Mouse (Mus musculus): ENCODE data around the gene Mocs1.

Mocs1 gene

DNA sequence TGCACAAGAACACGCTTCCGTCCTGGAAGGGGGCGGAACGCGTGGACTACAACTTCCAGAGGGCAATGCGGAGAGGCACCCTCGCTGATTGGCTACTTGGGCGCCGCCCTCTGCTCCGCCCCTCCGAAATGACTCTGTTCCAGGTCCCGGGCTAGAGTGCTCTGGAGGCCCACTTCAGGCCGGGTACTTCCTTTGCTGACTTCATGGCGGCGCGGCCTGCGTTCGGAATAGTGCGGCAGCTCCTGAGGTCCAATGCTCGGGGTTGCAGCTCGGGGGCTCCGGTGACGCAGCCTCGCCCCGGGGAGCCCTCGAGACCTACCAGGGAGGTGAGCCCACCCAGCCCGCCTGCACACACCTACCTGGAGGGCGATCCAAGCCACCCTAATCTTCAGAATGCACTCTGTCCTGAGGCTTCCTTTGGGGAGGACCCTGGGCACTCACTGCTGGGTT lies at the start of gene Mocs1:
Gene Mocs1, plus strand, starts transcription at position 124 of the 450 bp plus-strand sequence.
- DNase-seq (ENCODE audit: low spot score in 2 of 2), result peak; percentile 91 to 95

DNA sequence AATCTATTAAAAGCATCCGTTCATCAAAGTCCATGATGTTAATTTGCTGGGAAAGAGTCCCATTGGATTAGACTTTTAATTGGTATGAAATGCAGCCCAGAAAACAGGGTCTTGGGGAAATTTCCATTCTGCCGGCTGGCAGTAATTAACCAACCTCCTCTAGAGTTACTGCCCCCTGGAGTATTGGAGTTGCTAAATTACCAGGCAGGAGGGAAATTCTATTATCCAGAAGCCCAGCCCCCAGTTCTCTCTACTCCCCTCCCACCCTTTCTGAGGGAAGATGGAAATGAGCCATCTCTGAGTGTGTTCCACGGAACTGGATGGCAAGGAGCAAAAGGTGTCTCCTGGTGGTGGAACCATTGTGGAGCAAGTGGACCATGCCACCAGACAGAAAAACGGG lies 48.5 kb upstream of the Mocs1 start:
- DNase-seq (ENCODE audit: low spot score in 2 of 2), result no peak

DNA sequence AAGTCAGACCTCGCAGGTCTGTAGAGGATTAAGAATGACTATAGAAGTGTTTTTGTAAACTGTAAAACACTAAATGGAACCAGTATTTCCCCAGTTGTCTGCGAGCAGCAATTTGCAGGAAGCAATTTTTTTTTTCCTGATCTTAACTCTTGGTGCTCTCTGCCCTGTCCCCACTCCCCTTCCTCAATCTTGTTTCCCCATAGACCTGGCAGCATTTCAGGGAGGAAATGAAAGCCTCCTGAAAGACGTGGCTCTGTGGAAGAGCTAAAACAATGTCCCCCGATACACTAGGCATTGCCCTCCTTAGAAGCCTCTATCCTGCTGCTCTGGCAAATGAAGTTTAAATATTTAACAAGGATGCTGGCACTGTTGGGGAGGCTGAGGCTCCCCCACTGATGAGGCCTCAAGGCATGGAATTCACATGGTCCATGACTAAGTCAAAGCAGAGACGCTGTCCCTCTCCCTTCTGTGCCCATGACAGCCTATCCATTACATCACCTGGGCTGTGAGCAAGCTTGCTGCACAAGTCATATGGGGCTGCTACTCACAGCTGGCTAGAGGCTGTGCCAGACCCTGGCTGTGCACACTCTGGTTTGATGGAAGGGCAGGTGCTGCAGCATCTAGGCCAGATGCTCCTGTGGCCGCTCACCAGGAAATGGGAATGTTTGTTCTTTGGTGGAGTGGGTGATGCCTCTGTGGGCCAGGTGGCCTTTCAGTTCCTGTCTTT lies 43.8 kb upstream of the Mocs1 start:
- DNase-seq (ENCODE audit: low spot score in 2 of 2), result no peak

DNA sequence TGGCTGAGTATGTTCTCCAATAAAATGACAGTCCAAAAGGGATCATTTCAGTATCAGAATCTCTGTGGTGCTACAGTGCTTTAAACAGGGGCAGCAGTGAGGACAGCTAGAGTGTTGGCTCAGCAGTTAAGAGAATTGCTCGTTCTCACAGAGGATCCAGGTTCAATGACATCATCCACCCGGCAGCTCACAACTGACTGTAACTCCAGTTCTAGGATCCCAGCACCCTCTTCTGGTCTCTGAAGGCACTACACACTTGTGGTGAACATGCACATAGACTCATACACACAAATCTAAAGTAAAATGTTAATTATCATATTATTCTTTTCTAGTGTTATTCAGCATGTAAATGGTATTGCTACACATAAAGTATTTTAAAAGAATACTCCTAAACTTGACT lies 40.4 kb upstream of the Mocs1 start:
- no peak for DNase-seq (ENCODE audit: low spot score in 2 of 2)

DNA sequence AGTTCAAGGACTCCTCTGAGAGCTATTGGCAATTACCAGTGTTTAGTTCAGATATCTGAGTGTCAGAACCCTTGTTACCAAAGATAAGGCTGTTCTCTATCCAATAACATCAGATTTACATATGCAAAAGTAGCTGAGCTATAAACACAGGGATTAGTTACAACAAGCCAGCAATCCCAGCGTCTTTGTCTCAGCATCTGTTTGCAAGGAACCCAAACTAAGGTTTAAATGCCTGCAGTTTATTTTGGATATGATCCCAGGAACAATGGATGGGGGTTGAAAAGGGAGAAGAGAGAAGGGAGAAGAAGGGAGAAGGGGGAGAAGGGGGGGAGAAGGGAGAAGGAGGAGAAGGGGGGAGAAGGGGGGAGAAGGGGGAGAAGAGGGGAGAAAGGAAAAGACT lies 35.4 kb upstream of the Mocs1 start:
- DNase-seq (ENCODE audit: low spot score in 2 of 2), result no peak

DNA sequence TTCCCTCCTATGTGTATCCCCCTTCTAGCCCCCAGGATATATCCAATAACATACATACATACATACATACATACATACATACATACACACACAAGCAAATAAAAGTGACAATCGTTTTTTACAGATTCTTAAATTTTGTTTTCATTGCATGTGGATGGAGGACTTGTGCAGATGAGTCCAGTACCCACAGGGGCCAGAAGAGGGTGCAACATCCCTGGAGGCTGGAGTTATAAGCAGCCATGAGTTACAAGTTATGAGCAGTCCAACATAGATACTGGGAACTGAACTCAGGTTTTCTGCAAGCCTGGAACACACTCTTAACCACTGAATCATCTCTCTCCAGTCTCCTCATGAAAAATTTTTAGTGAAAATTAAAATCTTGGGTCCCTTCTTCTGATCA lies 33.3 kb upstream of the Mocs1 start:
- no peak for DNase-seq (ENCODE audit: low spot score in 2 of 2)

DNA sequence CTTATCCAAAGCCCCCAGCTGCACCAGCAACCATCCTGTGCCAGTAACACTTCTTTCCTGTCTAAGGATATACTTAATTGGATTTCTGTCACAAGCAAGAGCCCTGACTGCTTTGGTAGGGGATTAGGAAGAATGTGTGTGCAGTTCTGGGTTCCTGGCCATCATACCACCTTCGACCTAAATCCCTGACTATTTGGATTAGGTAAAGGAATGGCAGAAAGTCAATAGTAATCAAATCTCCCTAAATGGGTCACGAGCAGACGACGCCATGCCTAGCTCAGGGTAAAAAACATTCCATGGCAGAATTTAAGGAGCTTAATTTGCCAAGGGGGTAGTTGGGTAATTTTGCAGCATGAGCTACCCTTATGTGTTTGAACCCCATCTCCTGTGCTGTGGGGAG lies 28.6 kb upstream of the Mocs1 start:
- no peak for DNase-seq (ENCODE audit: low spot score in 2 of 2)

DNA sequence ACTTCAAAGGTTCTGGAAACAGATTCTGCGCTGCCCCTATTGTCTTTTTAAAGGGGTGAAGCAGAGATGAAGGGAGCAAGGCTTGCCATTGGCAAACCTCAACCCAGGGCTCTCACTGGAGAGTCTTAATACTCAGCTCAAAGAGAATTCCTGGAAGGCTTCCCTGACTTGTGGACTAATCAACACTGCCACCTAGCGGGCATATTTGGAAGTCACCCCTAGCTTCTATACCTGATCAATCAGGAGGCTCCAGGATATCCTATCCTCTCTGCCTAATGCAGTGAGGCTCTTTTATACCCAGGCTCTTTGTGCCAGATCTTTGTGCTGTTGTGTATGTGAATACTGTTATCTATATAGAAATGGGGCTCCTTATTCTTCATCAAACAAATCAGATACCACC lies 28.0 kb upstream of the Mocs1 start:
- DNase-seq (ENCODE audit: low spot score in 2 of 2), result peak; percentile 28 to 77

DNA sequence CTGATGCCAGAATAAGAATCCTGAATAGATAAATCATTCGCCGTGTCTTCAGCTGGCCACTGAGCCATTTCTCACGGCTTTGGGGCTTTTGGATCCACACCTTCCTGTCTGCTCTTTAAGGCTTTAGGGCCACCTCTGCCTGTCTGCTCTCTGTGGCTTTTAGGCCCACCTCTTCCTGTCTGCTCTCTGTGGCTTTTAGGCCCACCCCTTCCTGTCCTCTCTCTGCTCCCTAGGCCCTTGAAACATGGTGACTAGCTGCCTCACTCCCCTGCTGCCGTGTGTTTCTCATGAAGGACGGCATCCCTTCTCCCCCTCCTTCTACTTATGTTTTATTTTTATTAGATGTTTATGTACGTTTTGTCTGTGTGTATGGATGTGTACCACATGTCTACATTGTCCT lies 25.0 kb upstream of the Mocs1 start:
- DNase-seq (ENCODE audit: low spot score in 2 of 2), result no peak

DNA sequence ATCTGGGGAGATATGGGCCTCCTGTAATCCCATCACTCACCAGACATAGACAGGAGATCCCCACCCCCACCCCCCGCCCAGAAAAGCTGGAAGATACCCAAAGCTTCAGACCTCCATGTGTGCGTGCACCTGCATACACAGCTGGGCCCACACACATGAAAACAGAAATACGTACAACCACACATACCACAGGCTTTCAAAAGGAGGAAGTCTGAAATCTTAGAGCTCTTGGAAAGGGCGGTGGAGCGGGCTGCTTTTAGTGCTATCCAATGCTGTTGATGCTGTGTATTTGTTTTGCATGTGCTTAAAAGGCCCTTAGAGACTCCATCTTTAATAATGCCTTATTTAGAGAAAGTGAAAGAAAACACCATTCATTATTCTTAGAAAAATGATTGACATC lies 22.2 kb upstream of the Mocs1 start:
- DNase-seq (ENCODE audit: low spot score in 2 of 2), result no peak

DNA sequence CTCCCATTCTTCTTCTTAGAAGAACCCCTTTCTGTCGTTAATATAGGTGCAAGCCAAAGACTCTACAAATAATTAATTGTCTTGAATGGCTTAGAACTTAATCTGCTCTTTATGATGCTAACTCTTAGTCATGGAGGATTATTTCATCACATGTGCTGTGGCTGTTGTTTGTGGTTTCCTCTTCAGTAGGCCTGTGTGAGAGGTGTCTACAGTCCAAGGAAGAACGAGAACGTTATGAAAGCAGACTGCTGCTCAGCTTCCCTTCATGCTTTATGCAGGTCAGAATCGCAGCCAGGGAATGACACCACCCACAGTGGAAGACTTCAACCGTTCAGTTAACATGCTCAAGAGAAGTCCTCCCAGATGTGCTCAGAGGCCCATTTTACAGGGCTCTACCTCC lies 15.2 kb upstream of the Mocs1 start:
- DNase-seq (ENCODE audit: low spot score in 2 of 2), result no peak

DNA sequence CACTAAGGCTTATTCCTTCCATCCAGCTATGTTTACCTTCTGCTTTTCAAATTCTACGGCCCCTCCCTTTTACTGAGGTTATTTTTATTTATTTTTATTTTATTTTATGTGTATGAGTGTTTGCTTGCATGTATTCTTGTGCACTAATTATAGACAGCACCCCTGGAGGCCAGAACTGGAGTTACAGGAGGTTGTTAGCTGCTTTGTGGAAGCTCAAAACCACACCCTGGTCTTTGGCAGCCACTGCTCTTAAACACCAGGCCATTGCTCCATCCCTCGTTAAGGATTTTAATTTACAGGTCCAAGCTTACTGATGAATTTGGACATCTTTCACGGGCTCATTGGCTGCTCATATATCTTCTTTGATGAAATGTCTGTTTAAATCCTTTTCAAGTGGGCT lies 14.6 kb upstream of the Mocs1 start:
- DNase-seq (ENCODE audit: low spot score in 2 of 2), result peak in 1 of 2 experiments; percentile 43

DNA sequence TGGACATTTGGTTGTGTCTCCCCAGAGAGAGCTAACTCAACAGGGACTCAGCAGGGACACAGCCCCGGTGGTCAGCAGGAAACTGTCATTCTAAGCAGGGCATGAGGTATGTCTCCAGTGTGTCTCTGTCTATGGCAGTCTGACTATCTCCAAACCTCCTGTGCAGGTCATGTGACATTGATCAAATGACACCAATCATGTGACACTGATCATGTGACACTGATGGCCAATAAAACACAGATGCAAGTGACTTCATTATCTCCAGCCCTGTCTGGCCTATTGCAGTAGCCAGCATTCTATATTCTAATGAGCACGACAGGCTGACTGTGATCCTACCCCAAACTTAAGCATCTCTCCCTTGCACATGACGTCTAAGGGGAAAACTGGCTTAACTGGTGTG lies 11.9 kb upstream of the Mocs1 start:
- peak in 1 of 2 experiments; percentile 9 for DNase-seq (ENCODE audit: low spot score in 2 of 2)

DNA sequence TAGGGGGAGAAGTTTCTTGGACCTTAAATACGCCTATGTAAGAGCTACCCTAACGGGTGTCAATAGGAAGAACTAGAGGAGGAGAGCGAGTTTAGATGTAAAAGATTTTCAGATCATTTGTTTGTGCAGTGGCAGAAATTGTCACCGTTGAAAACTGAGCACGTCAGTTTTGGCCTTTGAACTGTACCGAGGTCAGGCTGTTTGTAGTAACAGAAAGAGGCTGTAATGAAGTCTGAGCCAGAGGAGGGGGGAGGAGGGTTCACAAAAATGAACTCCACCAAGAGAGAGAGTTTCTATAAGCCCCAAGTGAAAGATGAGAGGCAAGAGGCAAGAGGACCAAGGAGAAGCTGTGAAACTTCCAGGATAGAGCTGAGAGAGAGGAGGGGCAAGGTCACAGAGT lies 8.3 kb upstream of the Mocs1 start:
- DNase-seq (ENCODE audit: low spot score in 2 of 2), result no peak

DNA sequence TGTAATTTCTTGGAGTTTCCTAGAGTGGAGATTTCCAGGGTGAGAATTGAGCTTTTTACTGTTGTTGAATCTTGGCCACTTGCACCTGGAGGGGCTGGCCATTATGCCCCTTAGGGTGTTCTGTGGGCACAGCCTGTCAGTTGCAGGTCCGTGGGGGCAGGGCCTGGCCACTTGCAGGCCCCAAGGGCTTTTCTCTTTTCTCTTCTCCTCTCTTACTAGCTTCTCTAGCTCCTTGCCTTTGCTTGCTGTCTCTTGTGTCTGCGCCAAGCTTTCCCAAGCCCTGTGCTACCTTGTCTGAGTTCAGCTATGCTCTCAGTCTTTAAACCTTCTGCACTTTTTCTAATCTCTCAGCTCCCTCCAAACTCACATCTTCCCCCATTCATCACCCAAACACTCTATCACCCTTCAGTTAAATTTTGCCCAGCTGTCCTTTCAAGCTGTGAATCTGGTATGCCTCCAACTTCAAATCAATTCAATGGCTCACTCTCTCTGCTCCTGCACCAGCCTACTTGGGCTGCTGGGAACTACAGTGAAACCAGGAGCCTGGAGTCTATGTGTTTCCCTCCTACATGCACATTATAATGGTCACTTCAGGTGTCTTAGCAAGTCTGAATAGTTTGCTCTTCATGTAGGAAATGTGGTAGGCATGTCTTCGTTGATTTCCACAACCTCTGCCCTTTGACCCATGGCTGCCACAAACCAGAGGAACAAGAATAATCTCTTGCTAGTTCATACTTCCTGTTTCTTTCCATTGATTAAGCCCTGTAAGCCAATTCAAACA lies 5.7 kb upstream of the Mocs1 start:
- DNase-seq (ENCODE audit: low spot score in 2 of 2), result peak; percentile 13 to 44

DNA sequence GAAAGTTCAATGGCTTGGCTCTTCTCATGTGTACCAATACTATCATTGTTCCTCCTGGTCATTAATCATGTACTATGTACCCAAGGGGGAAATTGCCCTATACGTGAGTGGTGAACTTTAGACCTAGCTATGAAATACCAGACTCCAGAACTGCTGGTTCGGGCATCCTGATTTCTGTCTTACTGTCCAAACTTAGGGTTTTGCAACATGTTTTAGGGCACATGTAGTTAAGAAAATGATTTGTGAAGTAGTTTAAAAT lies 5.2 kb upstream of the Mocs1 start:
- no peak for DNase-seq (ENCODE audit: low spot score in 2 of 2)

DNA sequence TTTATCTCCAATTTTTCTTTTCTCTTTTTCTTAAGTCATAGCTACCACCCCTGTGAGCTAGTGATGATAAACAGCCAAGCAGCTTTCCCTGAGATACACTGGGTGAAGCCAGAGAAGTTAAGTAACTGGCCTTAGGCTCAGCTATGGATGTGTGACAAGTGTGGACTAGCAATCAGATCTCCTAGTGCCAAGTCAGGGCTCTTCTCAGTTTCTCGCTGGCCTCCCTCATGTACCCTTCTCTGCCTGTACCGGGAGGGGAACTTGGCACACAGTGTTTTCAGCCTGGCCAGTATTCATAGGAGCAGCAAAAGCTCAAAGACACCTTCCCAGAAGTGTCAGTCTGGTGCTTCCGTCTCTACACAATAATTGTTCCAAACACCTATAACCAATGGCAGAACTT lies 4.3 kb upstream of the Mocs1 start:
- DNase-seq (ENCODE audit: low spot score in 2 of 2), result peak; percentile 14 to 44

DNA sequence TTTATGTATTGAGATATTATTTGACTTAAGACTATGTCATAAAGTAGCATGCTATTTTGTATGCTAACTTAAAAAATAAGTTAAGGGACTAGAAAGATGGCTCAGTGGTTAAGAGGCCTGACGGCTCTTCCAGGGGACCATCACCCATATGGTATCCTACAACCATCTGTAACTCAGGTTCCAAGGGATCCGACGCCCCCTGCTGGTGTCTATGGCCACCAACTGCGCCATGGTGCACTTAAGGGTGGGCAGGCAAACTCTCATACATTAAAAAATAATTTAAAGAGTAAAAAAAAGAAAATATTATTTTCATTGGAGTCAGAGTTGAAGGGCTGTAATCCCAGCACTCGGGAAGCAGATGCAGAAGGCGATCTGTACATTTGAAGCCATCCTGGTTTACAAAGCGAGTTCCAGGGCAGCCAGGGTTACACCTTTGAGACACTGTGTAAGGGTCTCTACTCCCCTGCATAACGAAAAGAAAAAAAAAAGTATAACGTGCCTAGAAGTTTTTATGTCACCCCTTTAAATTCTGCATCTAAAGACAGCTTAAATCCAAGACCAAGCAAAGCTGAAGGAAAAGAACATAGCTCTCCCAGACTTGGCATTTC lies 427 bp upstream of the Mocs1 start:
- peak; percentile 15 to 57 for DNase-seq (ENCODE audit: low spot score in 2 of 2)

DNA sequence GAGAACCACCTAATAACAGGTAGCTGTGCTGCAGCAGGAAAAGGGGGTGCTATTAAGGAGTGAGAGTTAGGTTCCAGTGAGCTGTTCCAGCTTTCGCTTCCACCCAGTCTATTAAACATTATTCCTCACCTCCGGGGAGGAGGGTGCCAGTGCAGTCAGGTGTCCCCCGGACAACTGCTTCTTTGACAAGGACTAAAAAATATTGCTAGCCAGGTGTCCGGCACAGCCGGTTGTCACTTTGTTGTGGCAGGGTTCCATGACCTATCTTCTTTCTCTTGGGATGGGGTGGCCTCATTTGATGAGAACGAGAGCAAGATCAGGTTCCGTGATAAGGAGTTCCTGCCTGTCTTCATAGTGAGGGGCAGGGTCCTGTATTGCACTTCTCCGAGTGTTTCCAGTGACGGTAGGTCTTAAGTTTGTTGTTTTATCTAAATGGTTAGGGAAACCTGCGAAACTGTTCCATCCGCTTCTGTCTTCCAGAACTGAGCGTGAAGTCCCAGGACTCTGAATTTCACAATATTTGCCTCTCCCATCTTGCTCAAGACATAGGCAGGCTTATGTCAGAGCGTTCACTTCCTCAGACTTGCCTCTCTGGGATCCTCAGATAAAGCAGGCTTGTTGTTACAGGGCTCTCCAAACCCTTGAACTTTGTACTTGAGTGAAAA lies 721 bp downstream of the Mocs1 start:
- DNase-seq (ENCODE audit: low spot score in 2 of 2), result peak; percentile 17 to 48

DNA sequence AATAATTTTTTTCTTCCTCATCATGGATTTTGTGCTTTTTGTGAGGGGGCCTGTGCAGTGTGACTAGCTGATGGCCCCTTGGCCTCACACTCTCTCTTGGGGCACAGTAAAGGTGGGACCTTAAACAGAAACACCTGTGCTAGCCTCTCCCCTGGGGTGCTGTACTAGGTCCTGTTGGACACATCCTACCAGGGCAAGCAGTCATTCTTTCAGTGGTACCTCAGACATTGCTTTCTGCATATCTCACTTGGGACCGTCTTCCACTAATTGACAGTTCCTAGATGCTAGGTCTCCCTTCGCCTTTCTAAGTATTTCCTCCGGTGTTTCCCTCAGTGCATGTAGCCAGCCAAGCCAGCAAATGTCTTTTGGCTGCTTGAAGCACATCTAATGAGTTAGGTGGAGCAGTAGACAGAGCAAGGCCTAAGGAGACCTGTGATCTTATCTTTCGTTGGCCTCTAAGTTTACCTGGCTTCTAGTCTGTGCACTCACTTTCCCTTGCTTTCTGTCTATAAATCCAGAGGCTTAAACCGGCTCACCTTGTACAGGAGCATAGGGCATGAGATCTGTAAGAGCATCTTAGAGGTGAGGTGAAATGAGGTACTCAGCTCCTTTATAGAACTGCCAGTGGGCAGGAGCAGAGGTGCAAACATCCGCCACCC lies 1.4 kb downstream of the Mocs1 start:
- DNase-seq (ENCODE audit: low spot score in 2 of 2), result peak; percentile 15 to 26

DNA sequence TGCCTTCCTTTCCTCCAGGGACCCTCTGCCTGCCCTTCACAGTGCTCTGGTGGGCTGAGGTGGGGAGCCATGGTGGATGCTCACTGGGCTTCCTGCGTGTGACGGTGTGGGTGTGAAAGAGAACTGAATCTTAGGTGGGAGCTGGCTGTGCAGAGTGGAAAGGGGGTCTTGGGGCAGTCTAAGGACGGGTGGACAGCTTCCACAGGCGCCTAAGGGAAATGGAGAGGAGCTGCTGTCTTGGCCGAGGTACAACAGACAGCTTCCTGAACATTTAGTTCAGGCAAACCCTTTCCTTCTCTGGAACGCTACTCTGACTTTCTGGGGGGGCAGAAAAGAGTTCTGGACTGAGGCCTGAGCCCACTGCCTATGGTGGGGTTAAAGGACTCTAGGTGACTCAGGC lies 2.0 kb downstream of the Mocs1 start:
- DNase-seq (ENCODE audit: low spot score in 2 of 2), result peak; percentile 16 to 55

DNA sequence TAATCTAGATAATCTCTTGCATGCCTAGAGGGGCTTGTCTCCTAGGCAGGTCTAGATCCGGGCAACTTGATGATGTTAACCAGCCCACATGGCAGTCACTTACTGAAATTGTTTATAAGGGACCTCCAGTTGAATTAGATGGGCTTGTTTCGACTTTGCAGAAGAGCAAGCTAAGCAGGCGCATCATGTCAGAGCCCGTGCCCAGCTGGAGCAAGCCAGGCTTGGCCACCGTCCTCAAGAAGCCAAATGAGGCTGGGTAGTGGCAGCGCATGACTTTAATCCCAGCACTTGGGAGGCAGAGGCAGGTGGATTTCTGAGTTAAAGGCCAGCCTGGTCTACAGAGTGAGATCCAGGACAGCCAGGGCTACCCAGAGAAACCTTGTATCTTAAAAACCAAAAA lies 3.0 kb downstream of the Mocs1 start:
- DNase-seq (ENCODE audit: low spot score in 2 of 2), result peak; percentile 16 to 17

Measured in urinary bladder, postnatal 4 days (tissue).